Mouse (Mus musculus) small intestine, adult 2 months (tissue): ENCODE results near the gene Wnt1. TPM values are rescaled to one million over a fixed set of nuclear protein-coding genes. Genes with fewer than 3 reads are reported as not detected.

Source experiments
- H3K27ac ChIP-seq: fragments of 200-500 bp; 2 replicates; pipeline ENCODE4 v1.5.1; 2012; ENCODE audit warnings: low read depth, low read length, control low read depth, inconsistent platforms; ENCODE audit not compliant: insufficient read depth
- H3K27me3 ChIP-seq: fragments of 200-500 bp; 2 replicates; pipeline ENCODE4 v1.6.1; 2012; ENCODE audit warnings: mild to moderate bottlenecking, moderate library complexity, low read length, inconsistent platforms; ENCODE audit not compliant: control insufficient read depth, insufficient read depth
- H3K36me3 ChIP-seq: fragments of 200-500 bp; 2 replicates; pipeline ENCODE4 v1.6.1; 2012; ENCODE audit warnings: mild to moderate bottlenecking, low read length, control low read depth, inconsistent platforms; ENCODE audit not compliant: control insufficient read depth, insufficient read depth
- H3K4me1 ChIP-seq: fragments of 200-500 bp; 2 replicates; pipeline ENCODE4 v1.6.1; 2012; ENCODE audit warnings: low read length, inconsistent platforms, mixed read lengths; ENCODE audit not compliant: control insufficient read depth, insufficient read depth, insufficient read length
- H3K4me3 ChIP-seq: fragments of 200-500 bp; 2 replicates; pipeline ENCODE4 v1.5.1; 2012; ENCODE audit warnings: low read depth, mild to moderate bottlenecking, control low read depth, inconsistent platforms, low read length, moderate library complexity
- CTCF ChIP-seq: fragments of 200-500 bp; IDR thresholded peaks from 2 replicates; pipeline ENCODE4 v1.5.1; 2012; ENCODE audit warnings: low read depth, mild to moderate bottlenecking, control low read depth, inconsistent platforms, low read length, moderate library complexity, mixed read lengths; ENCODE audit not compliant: insufficient replicate concordance, insufficient read length; ENCODE audit errors: extremely low read depth
- POLR2A ChIP-seq: fragments of 200-500 bp; IDR thresholded peaks from 2 replicates; pipeline ENCODE4 v1.6.1; 2012; ENCODE audit warnings: low read depth, mild to moderate bottlenecking, control low read depth, inconsistent platforms, low read length, moderate library complexity
- WGBS: fragments of 180-500 bp; shearing (Covaris S2); methylation state at CpG from one replicate; pipeline ENCODE4 v1.1.7; 2018; 5-methylcytosine and 5-hydroxymethylcytosine counted together
- polyA plus RNA-seq: library from polyadenylated mRNA; depleted of rRNA; stranded (reverse); fragments of >200 nt; gene quantifications from 2 replicates; pipeline ENCODE4 v1.2.3, GENCODE M21; 2012

Gene Wnt1
- polyA plus RNA-seq, 1 experiment: not detected

DNA sequence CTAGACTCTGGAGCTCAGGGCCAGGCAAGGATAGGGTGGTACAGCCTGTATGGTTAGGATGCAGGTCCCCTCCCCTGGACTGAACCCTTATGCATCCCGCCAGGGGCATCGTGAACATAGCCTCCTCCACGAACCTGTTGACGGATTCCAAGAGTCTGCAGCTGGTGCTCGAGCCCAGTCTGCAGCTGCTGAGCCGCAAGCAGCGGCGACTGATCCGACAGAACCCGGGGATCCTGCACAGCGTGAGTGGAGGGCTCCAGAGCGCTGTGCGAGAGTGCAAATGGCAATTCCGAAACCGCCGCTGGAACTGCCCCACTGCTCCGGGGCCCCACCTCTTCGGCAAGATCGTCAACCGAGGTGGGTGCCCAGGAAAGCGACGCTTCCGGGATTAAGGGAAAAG, 1.1 kb downstream of the Wnt1 start:
- Histone ChIP-seq H3K27ac (no peak overlapping the region), H3K4me3 (peak overlapping the region; percentile 29)
- WGBS: under 1% methylated on average over 23 of the region's 23 CpGs

DNA sequence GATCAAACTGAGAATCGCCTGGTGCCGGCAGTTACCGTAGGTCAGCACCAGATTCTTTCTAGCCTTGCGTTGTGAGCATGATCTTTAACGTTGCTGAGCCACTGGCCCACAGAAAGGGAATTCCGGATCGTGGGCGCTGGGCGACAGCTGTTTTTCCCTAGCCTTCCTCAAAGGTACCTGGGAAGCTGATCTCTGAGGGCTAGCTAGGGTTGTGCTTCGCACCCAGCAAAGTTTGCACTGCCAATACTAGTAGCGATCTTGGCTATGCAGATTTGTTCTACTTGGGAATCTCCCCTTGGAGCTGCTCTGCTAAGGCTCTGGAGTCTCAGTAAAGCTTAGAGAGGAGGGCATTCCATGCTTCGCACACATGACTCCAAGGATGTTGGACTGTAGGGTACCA, 1.6 kb downstream of the Wnt1 start:
- no peaks in the 10 kb centered on the region for H3K36me3 ChIP-seq
- 1% methylated on average over 12 of the region's 12 CpGs for WGBS
- TF ChIP-seq POLR2A: no peak
- TF ChIP-seq CTCF: no peak
- H3K27ac ChIP-seq: no peak overlapping the region
- H3K4me3 ChIP-seq: peak overlapping the region; percentile 29
- H3K27me3 ChIP-seq: peaks cover 65% of the 10 kb centered on the region
- H3K4me1 ChIP-seq: peaks cover 18% of the 10 kb centered on the region

More for the DNA sequence above, 1.1 kb downstream of the Wnt1 start:
- TF ChIP-seq CTCF (no peak), POLR2A (no peak)
- no peaks in the 10 kb centered on the region for H3K36me3 ChIP-seq
- H3K4me1 ChIP-seq: peaks cover 18% of the 10 kb centered on the region
- H3K27me3 ChIP-seq: peaks cover 62% of the 10 kb centered on the region

DNA sequence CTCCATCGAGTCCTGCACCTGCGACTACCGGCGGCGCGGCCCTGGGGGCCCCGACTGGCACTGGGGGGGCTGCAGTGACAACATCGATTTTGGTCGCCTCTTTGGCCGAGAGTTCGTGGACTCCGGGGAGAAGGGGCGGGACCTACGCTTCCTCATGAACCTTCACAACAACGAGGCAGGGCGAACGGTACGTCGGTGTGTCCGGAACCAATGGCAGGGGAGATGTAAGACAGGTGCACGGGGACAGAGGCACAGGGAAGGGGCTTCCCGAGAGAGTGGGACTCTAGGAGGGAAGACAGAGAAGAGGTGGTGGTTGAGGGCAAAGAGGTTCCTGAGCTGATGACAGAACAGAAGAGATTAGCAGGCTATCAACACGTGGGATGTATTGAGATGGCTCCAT, 2.1 kb downstream of the Wnt1 start:
- H3K27ac ChIP-seq: no peak overlapping the region
- H3K4me3 ChIP-seq: peak overlapping the region; percentile 4; the same call in 1 of the 2 replicates
- TF ChIP-seq CTCF (no peak), POLR2A (no peak)
- no peaks in the 10 kb centered on the region for H3K36me3 ChIP-seq
- H3K27me3 ChIP-seq: peaks cover 71% of the 10 kb centered on the region
- 2% methylated on average over 23 of the region's 23 CpGs for WGBS
- H3K4me1 ChIP-seq: peaks cover 18% of the 10 kb centered on the region

DNA sequence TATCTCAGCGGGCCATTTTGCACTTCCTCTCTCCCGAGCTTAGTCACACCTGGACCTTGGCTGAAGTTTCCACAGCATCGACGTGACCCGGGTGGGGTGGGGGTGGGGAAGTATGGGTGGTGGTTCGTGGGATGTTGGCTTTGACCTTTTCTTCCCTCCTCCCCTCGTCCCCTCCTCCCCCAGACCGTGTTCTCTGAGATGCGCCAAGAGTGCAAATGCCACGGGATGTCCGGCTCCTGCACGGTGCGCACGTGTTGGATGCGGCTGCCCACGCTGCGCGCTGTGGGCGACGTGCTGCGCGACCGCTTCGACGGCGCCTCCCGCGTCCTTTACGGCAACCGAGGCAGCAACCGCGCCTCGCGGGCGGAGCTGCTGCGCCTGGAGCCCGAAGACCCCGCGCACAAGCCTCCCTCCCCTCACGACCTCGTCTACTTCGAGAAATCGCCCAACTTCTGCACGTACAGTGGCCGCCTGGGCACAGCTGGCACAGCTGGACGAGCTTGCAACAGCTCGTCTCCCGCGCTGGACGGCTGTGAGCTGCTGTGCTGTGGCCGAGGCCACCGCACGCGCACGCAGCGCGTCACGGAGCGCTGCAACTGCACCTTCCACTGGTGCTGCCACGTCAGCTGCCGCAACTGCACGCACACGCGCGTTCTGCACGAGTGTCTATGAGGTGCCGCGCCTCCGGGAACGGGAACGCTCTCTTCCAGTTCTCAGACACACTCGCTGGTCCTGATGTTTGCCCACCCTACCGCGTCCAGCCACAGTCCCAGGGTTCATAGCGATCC, 2.8 kb downstream of the Wnt1 start:
- Histone ChIP-seq H3K27me3 (peaks cover 73% of the 10 kb centered on the region), H3K27ac (no peak overlapping the region), H3K36me3 (no peaks in the 10 kb centered on the region), H3K4me1 (peaks cover 18% of the 10 kb centered on the region), H3K4me3 (peak overlapping the region; percentile 28)
- TF ChIP-seq CTCF (no peak), POLR2A (no peak)
- 2% methylated on average over 74 of the region's 75 CpGs for WGBS

DNA sequence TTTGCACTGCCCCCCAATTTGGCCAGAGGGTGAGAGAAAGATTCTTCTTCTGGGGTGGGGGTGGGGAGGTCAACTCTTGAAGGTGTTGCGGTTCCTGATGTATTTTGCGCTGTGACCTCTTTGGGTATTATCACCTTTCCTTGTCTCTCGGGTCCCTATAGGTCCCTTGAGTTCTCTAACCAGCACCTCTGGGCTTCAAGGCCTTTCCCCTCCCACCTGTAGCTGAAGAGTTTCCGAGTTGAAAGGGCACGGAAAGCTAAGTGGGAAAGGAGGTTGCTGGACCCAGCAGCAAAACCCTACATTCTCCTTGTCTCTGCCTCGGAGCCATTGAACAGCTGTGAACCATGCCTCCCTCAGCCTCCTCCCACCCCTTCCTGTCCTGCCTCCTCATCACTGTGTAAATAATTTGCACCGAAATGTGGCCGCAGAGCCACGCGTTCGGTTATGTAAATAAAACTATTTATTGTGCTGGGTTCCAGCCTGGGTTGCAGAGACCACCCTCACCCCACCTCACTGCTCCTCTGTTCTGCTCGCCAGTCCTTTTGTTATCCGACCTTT, 3.6 kb downstream of the Wnt1 start:
- Histone ChIP-seq H3K36me3 (no peaks in the 10 kb centered on the region), H3K4me3 (no peak overlapping the region), H3K27ac (no peak overlapping the region), H3K4me1 (peaks cover 18% of the 10 kb centered on the region), H3K27me3 (peaks cover 69% of the 10 kb centered on the region)
- no peak for TF ChIP-seq CTCF
- TF ChIP-seq POLR2A: no peak
- WGBS: 7% methylated on average over 13 of the region's 13 CpGs

DNA sequence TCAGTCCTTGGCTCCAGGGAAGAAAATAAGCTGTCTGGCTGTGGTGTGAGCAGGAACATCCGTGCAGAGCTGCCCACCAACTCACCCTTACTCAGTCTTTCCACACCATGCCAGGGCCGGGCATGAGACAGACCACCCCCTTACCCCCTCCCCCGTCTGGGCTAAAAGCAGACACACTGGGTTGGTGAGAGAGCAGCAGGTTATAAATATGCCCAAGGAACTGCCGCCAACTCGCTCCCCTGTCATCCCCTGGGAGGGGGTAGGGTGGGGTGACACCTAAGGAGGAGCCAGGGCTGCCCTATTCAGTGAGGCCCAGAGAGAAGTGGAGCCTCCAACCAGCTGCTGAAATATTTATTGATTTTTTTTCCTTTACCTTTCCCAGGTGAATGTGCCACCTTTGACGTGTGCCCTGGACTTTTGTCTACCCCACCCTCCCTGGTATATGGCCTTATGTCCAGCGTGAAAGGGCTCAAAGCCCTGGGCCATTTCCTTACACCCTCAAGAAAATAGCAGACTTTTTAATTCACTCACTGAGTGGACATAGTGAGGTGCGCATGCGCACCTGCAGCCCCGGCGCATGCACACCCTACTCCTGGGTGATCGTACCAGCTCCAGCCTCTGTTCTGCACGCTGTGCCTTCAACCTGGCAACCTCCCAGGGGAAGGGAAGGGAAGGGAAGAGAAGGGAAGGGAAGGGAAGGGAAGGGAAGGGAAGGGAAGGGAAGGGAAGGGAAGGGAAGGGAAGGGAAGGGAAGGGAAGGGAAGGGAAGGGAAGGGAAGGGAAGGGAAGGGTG, 7.3 kb downstream of the Wnt1 start:
- Histone ChIP-seq H3K27ac (no peak overlapping the region), H3K4me3 (no peak overlapping the region), H3K27me3 (peaks cover 45% of the 10 kb centered on the region), H3K4me1 (peaks cover 6% of the 10 kb centered on the region; the same call in 1 of the 2 replicates), H3K36me3 (no peaks in the 10 kb centered on the region)
- no peak for TF ChIP-seq CTCF
- no peak for TF ChIP-seq POLR2A
- WGBS: 6% methylated on average over 13 of the region's 13 CpGs

DNA sequence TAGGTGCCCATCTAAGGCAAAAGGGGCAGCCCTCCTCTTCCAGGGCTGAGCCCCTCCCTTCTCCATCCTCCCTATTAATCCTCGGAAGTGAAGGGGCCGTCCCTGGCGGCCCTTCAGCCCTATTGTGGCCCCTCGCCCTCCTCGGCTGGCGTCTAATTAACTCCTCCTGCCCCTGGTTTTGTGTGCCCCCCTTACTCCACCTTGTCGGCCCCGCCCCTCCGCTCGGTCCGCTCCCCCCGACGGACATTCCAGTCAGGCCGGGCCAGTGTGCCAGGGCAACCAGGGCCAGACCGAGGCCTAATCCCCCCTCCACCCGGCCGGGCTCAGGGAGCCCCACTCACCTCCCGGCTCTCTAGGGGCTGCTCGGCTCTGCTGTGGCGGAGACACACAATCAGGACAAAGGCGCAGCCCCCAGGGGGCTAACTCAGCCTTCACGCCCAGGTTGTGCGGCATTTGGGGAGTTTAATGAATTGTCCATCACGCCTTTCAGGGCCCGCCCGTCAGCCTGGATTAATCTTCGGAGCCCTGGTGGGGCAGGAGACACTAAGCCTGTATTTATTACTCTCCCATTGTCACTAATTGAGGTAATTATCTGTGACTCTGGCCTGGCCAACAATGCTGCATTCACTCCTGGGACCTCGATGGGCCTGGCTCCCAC, 8.3 kb downstream of the Wnt1 start:
- H3K36me3 ChIP-seq: no peaks in the 10 kb centered on the region
- peaks cover 3% of the 10 kb centered on the region; the same call in 1 of the 2 replicates for H3K4me1 ChIP-seq
- peaks cover 35% of the 10 kb centered on the region for H3K27me3 ChIP-seq
- no peak overlapping the region for H3K27ac ChIP-seq
- H3K4me3 ChIP-seq: no peak overlapping the region
- no peak for TF ChIP-seq POLR2A
- TF ChIP-seq CTCF: no peak
- 24% methylated on average over 28 of the region's 28 CpGs for WGBS
